Mouse (Mus musculus) olfactory bulb, adult 2 months (tissue): ENCODE data around the gene Rab3c.

Experiments used
- CTCF ChIP-seq: fragments of 200-500 bp; IDR thresholded peaks from 2 replicates; pipeline ENCODE4 v1.5.1; 2012; ENCODE audit warnings: low read depth, mild to moderate bottlenecking, low read length, moderate library complexity; ENCODE audit not compliant: insufficient read depth
- POLR2A ChIP-seq: fragments of 200-500 bp; IDR thresholded peaks from 2 replicates; pipeline ENCODE4 v1.6.1; 2012; ENCODE audit warnings: mild to moderate bottlenecking, low read depth, low read length, moderate library complexity; ENCODE audit not compliant: insufficient read depth

DNA sequence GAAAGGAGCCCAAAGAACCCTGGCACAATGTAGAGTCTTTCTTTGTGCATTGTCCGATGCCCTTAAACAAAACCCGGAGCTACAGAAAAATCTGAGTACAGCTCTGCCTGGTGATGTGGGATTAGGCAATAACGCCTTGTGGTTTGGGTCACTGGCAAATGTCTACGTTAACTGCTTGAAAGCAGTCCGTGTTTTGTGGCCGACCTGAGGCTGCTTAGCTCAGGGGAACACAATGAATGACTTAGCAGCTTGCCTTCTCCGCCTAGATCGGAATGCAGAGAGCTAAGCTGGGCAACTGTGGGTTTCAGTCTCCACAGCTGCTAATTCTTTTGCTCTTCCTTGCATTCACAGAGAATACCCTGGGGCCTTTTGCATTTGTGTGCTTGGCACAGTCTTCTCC lies 226.3 kb downstream of the Rab3c start:
- TF ChIP-seq CTCF (no peak), POLR2A (no peak)
